Mouse (Mus musculus): ENCODE results near the gene Myo1d. TPM values are rescaled to one million over a fixed set of nuclear protein-coding genes. Genes with fewer than 3 reads are reported as not detected.

The Myo1d gene
- polyA plus RNA-seq, 1 experiment from 2014 or later, result 26.4 TPM

DNA sequence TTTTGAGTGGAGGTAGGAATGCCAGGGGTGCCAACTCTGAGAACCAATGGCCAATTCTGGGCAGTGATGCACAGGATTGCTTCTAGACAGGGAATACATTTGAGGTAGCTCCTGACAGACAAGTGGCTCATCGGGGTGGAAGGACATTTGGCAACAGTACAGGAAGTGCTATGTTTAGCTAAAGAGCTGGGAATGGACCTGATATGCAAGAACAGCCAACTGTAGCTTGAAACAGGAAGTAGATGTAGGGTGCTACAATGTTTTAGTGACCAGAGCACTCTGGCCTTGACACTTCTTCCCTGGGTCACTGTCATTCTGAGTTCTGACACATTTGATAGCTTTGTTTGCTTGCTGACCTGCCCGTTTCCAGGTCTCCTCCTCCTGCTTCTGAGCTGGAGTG, 257.0 kb downstream of the Myo1d start:
- Histone ChIP-seq H3K9me3 (ENCODE audit: low read length) (no peaks in the 10 kb centered on the region), H3K4me1 (ENCODE audit: insufficient read depth, low read depth, low read length) (0 out of 2 replicates have a peak, but pooled peaks cover 3% of the 10 kb centered on the region), H3K27me3 (replicated peaks; ENCODE audit: insufficient read depth, low read length) (no peaks in the 10 kb centered on the region), H3K9ac (replicated peaks; ENCODE audit: low read depth) (no peak overlapping the region), H3K4me3 (ENCODE audit: low read depth, low read length) (no peak overlapping the region), H3K27ac (ENCODE audit: low read length) (peak overlapping the region; percentile 51; the same call in 1 of the 2 replicates), H3K4me2 (replicated peaks; ENCODE audit: low read depth, low read length) (no peak overlapping the region), H3K36me3 (ENCODE audit: insufficient read depth, low read length) (no peaks in the 10 kb centered on the region)
- peak; percentile 26; the same call in 1 of the 2 replicates for TF ChIP-seq EP300 (IDR thresholded peaks at IDR 0.05)
- TF ChIP-seq CTCF (IDR thresholded peaks at IDR 0.05), result no peak
- ATAC-seq (peak; percentile 49), DNase-seq (ENCODE audit: low spot score) (peak; percentile 55)
- WGBS, result 33% methylated on average over 2 of the region's 2 CpGs

DNA sequence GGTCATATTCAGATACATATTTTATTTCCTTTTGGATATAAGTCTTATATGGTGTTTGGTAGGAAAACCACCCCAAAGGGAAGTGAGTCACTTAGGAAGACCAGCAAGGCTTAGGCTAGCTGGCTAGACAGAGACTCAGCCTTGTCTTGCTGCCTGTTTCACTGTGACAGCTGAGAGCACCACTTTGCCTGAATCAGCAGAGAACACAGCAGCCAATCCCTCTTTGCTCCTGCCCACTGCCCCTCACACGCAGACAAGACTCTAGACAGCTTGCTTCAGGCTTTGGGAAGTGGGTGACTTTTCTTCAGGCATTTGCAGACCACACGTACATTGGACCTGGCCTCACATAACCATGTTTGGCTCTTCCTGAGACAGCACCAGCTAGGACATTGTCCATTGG, 258.7 kb downstream of the Myo1d start:
- Histone ChIP-seq H3K9me3 (ENCODE audit: low read length) (no peaks in the 10 kb centered on the region), H3K27ac (ENCODE audit: low read length) (no peak overlapping the region), H3K4me3 (ENCODE audit: low read depth, low read length) (no peak overlapping the region), H3K27me3 (replicated peaks; ENCODE audit: insufficient read depth, low read length) (no peaks in the 10 kb centered on the region), H3K4me2 (replicated peaks; ENCODE audit: low read depth, low read length) (no peak overlapping the region), H3K36me3 (ENCODE audit: insufficient read depth, low read length) (no peaks in the 10 kb centered on the region), H3K4me1 (ENCODE audit: insufficient read depth, low read depth, low read length) (0 out of 2 replicates have a peak, but pooled peaks cover 3% of the 10 kb centered on the region), H3K9ac (replicated peaks; ENCODE audit: low read depth) (no peak overlapping the region)
- DNase-seq (ENCODE audit: low spot score) (no peak), ATAC-seq (no peak)
- TF ChIP-seq CTCF (IDR thresholded peaks at IDR 0.05) (no peak), EP300 (IDR thresholded peaks at IDR 0.05) (no peak)
- 55% methylated on average over 2 of the region's 2 CpGs for WGBS

DNA sequence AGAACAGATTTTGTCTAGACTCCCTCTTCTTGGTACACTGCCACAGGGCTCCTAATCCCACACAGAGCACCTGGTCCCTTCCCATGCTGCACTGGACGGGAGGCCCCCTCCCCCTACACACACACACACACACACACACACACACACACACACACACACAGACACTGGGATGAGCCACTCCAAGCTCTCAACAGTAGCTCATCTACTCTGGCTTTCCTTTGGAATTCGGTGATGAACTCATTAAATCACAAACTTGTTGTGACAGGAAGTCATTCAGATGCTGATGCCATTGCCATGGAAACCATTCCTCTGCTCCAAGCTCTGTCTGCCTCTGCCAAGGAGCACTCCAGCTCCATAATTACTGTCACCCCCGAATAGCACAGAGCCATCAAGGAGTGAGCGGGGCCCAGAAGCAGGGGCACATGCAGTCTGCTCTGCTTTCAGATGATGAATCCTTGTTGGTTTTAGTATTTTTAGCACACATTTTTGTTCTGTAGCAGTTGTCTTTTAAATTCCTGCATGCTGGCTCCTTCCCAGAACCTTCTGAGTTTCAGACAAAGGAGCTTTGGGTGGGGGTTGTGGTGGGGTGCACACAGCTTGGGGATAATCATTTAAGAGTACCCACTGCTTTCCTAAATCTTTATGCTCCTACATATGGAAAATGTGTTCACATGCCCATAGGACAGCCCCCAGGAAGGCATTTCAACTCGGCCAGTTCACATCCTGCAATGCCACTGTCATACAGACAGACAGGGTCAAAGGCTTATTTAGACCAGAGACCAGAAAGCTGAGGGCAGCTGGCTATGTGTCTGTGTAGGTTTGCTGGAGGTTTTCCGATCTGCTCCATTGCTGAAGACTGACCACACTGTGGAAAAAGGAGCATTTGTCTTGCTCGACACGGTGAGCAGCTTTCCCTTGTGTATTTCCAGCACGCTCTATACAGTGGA, 261.1 kb downstream of the Myo1d start:
- DNase-seq (ENCODE audit: low spot score) (no peak), ATAC-seq (no peak)
- Histone ChIP-seq H3K27ac (ENCODE audit: low read length) (no peak overlapping the region), H3K4me1 (ENCODE audit: insufficient read depth, low read depth, low read length) (0 out of 2 replicates have a peak, but pooled peaks cover 3% of the 10 kb centered on the region), H3K27me3 (replicated peaks; ENCODE audit: insufficient read depth, low read length) (no peaks in the 10 kb centered on the region), H3K9ac (replicated peaks; ENCODE audit: low read depth) (no peak overlapping the region), H3K9me3 (ENCODE audit: low read length) (no peaks in the 10 kb centered on the region), H3K36me3 (ENCODE audit: insufficient read depth, low read length) (no peaks in the 10 kb centered on the region), H3K4me2 (replicated peaks; ENCODE audit: low read depth, low read length) (no peak overlapping the region), H3K4me3 (ENCODE audit: low read depth, low read length) (no peak overlapping the region)
- WGBS, result 57% methylated on average over 8 of the region's 9 CpGs
- TF ChIP-seq EP300 (IDR thresholded peaks at IDR 0.05) (no peak), CTCF (IDR thresholded peaks at IDR 0.05) (no peak)

DNA sequence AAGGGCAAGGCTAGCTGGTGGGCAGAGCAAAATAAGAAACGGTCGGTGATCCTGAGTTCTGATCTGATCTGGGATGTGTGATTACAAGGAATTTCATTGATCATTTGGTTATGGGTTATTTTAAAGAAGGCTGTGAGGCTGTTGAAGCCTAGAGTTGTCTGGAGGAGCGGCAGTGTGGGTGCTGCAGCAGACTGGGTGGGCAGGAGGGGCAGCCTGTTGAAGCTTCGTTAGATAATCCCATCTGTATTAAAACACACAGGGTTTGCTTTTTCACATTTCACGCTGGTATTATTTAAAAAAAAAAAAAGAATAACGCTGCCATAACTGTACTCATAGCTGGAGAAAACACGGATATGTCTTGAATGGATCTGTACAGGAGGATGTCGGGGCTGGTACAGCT, 263.9 kb downstream of the Myo1d start:
- WGBS, result 78% methylated on average over 8 of the region's 8 CpGs
- no peak overlapping the region for H3K9ac ChIP-seq (replicated peaks; ENCODE audit: low read depth)
- H3K36me3 ChIP-seq (ENCODE audit: insufficient read depth, low read length), result no peaks in the 10 kb centered on the region
- H3K4me2 ChIP-seq (replicated peaks; ENCODE audit: low read depth, low read length), result no peak overlapping the region
- no peaks in the 10 kb centered on the region for H3K27me3 ChIP-seq (replicated peaks; ENCODE audit: insufficient read depth, low read length)
- ATAC-seq, result no peak
- no peak for DNase-seq (ENCODE audit: low spot score)
- no peaks in the 10 kb centered on the region for H3K9me3 ChIP-seq (ENCODE audit: low read length)
- TF ChIP-seq EP300 (IDR thresholded peaks at IDR 0.05) (no peak), CTCF (IDR thresholded peaks at IDR 0.05) (no peak)
- H3K4me3 ChIP-seq (ENCODE audit: low read depth, low read length), result no peak overlapping the region
- no peaks in the 10 kb centered on the region for H3K4me1 ChIP-seq (ENCODE audit: insufficient read depth, low read depth, low read length)
- H3K27ac ChIP-seq (ENCODE audit: low read length), result no peak overlapping the region

DNA sequence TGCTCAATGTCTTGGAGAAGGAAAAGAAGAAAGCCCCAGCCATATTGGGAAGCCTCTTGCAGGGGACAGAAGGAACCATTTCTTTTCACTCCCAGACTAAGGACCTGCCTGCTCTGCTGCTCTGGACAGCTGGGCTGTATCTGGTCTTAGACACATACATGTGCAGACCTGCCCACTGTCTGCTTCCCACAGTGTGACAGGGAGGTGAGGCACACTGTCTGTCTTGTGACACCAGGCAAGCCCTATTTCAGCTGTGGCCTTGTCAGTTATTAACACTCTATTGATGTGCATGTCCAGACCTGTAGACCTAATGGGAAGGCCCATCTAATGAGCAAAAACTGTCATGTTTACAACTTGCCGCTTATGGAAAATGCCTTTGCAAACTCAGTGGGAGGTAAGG, 264.5 kb downstream of the Myo1d start:
- Histone ChIP-seq H3K4me2 (replicated peaks; ENCODE audit: low read depth, low read length) (no peak overlapping the region), H3K4me3 (ENCODE audit: low read depth, low read length) (no peak overlapping the region), H3K27me3 (replicated peaks; ENCODE audit: insufficient read depth, low read length) (no peaks in the 10 kb centered on the region), H3K36me3 (ENCODE audit: insufficient read depth, low read length) (no peaks in the 10 kb centered on the region), H3K9me3 (ENCODE audit: low read length) (no peaks in the 10 kb centered on the region), H3K4me1 (ENCODE audit: insufficient read depth, low read depth, low read length) (no peaks in the 10 kb centered on the region), H3K27ac (ENCODE audit: low read length) (no peak overlapping the region), H3K9ac (replicated peaks; ENCODE audit: low read depth) (no peak overlapping the region)
- WGBS, result 59% methylated on average over 1 of the region's 1 CpGs
- no peak for ATAC-seq
- TF ChIP-seq EP300 (IDR thresholded peaks at IDR 0.05) (no peak), CTCF (IDR thresholded peaks at IDR 0.05) (no peak)
- DNase-seq (ENCODE audit: low spot score), result no peak

DNA sequence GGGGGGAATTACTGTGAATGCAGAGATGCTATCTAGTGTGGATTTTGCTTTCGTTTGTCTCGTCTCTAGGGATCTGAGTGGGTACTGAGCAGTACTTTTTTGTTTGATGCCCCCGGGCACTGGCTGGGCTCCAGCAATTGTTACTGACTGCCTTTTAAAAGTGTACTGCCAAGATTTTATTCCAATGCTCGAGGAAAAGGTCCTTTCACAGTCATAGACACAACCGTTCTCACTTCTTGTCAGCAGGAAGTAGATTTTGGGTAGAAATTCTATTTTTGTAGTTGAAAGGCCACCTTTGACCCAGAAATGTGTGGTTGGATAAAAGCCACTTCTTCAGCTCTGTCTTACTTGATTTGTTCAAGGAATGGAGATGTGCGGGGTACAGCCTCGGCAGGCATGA, 266.0 kb downstream of the Myo1d start:
- TF ChIP-seq CTCF (IDR thresholded peaks at IDR 0.05), result no peak
- no peak for TF ChIP-seq EP300 (IDR thresholded peaks at IDR 0.05)
- WGBS, result 38% methylated on average over 7 of the region's 7 CpGs
- no peak overlapping the region for H3K9ac ChIP-seq (replicated peaks; ENCODE audit: low read depth)
- H3K4me1 ChIP-seq (ENCODE audit: insufficient read depth, low read depth, low read length), result no peaks in the 10 kb centered on the region; the same call in 1 of the 2 replicates
- H3K36me3 ChIP-seq (ENCODE audit: insufficient read depth, low read length), result no peaks in the 10 kb centered on the region
- no peak for ATAC-seq
- H3K4me2 ChIP-seq (replicated peaks; ENCODE audit: low read depth, low read length), result no peak overlapping the region
- no peaks in the 10 kb centered on the region for H3K27me3 ChIP-seq (replicated peaks; ENCODE audit: insufficient read depth, low read length)
- H3K27ac ChIP-seq (ENCODE audit: low read length), result no peak overlapping the region
- DNase-seq (ENCODE audit: low spot score), result no peak
- H3K9me3 ChIP-seq (ENCODE audit: low read length), result no peaks in the 10 kb centered on the region
- H3K4me3 ChIP-seq (ENCODE audit: low read depth, low read length), result no peak overlapping the region
